Mouse (Mus musculus) spleen, embryonic (tissue): ENCODE results near the gene Nusap1.
"Not testable (repeated sequence)": the region's sequence is repeated elsewhere in the genome, so short reads cannot be mapped to it uniquely, and the experiment has no call there.

Experiments
- CTCF ChIA-PET: fragments of 350-600 bp; sonication (Branson Sonifier 250); formaldehyde crosslinking; loops from one replicate; lab custom pipeline; 2022; lab: Charles Lee

The Nusap1 gene

GRCm38 (mm10) chr2:119618199-119618982 lies at the start of gene Nusap1, which contains the start of gene Oip5:
TSS of gene Nusap1 (plus strand) at chr2:119618298.
TSS of gene Oip5 (minus strand) at chr2:119618469.
- CTCF ChIA-PET = no interaction called here

- CTCF ChIA-PET = interaction anchor here (0.7 kb wide), 1 partner anchor 30 kb away, joined by 3 read pairs; no protein-coding TSS in a partner anchor
Observed at GRCm38 (mm10) chr2:119572471-119572870, 45.6 kb upstream of the Nusap1 start.

- CTCF ChIA-PET = no interaction called here
Observed at GRCm38 (mm10) chr2:119581571-119581970, 36.5 kb upstream of the Nusap1 start.

GRCm38 (mm10) chr2:119583439-119583838 lies 34.7 kb upstream of the Nusap1 start:
- CTCF ChIA-PET = no interaction called here

GRCm38 (mm10) chr2:119584282-119584681 lies 33.8 kb upstream of the Nusap1 start:
- CTCF ChIA-PET = interaction anchor here (0.6 kb wide), 1 partner anchor 42 kb away, joined by 5 read pairs; no protein-coding TSS in a partner anchor

- CTCF ChIA-PET = interaction anchor here (0.7 to 0.8 kb wide), 2 partner anchors 45 to 109 kb away, joined by 3 read pairs; no protein-coding TSS in a partner anchor
Observed at GRCm38 (mm10) chr2:119587383-119587782, 30.7 kb upstream of the Nusap1 start.

GRCm38 (mm10) chr2:119591247-119591646 lies 26.9 kb upstream of the Nusap1 start:
- CTCF ChIA-PET = no interaction called here

- CTCF ChIA-PET = no interaction called here
Observed at GRCm38 (mm10) chr2:119593765-119594112, 24.4 kb upstream of the Nusap1 start.

- CTCF ChIA-PET = no interaction called here
Observed at GRCm38 (mm10) chr2:119594113-119594981, 23.8 kb upstream of the Nusap1 start.

GRCm38 (mm10) chr2:119595308-119595707 lies 22.8 kb upstream of the Nusap1 start:
- CTCF ChIA-PET = no interaction called here

GRCm38 (mm10) chr2:119596781-119597330 lies 21.2 kb upstream of the Nusap1 start:
- CTCF ChIA-PET = no interaction called here

- CTCF ChIA-PET = no interaction called here
Observed at GRCm38 (mm10) chr2:119601027-119601426, 17.1 kb upstream of the Nusap1 start.

GRCm38 (mm10) chr2:119601575-119601974 lies 16.5 kb upstream of the Nusap1 start:
- CTCF ChIA-PET = not testable (repeated sequence)

GRCm38 (mm10) chr2:119602488-119602887 lies 15.6 kb upstream of the Nusap1 start:
- CTCF ChIA-PET = no interaction called here

- CTCF ChIA-PET = no interaction called here
Observed at GRCm38 (mm10) chr2:119603909-119604308, 14.2 kb upstream of the Nusap1 start.

- CTCF ChIA-PET = no interaction called here
Observed at GRCm38 (mm10) chr2:119605361-119605973, 12.6 kb upstream of the Nusap1 start.

- CTCF ChIA-PET = no interaction called here
Observed at GRCm38 (mm10) chr2:119607023-119607422, 11.1 kb upstream of the Nusap1 start.

- CTCF ChIA-PET = no interaction called here
Observed at GRCm38 (mm10) chr2:119617841-119618198, 278 bp upstream of the Nusap1 start.

- CTCF ChIA-PET = interaction anchor here (0.7 kb wide), 1 partner anchor 283 kb away, joined by 3 read pairs; no protein-coding TSS in a partner anchor
Observed at GRCm38 (mm10) chr2:119619002-119619401, 904 bp downstream of the Nusap1 start.

GRCm38 (mm10) chr2:119621302-119621701 lies 3.2 kb downstream of the Nusap1 start:
- CTCF ChIA-PET = no interaction called here

- CTCF ChIA-PET = no interaction called here
Observed at GRCm38 (mm10) chr2:119636781-119637180, 18.7 kb downstream of the Nusap1 start.
